Mouse (Mus musculus): ENCODE results near the gene Abhd17c. TPM values are rescaled to one million over a fixed set of nuclear protein-coding genes. Genes with fewer than 3 reads are reported as not detected.
"Not testable (repeated sequence)": the region's sequence is repeated elsewhere in the genome, so short reads cannot be mapped to it uniquely, and the experiment has no call there.

The Abhd17c gene
- polyA plus RNA-seq, 1 experiment from 2014 or later, result 65.5 TPM

- peak; percentile 37; the same call in 1 of the 2 replicates for ATAC-seq (ENCODE audit: insufficient read depth, low FRiP score, low read depth)
- H3K4me2 ChIP-seq, result no peak overlapping the region
These were observed 15.6 kb downstream of the Abhd17c start for GRCm38 (mm10) chr7:84135799-84136700.

GRCm38 (mm10) chr7:84132704-84133103, 19.0 kb downstream of the Abhd17c start:
- H3K36me3 ChIP-seq, result no peaks in the 10 kb centered on the region
- H3K9me3 ChIP-seq, result no peaks in the 10 kb centered on the region
- no peak overlapping the region for H3K9ac ChIP-seq
- ATAC-seq (ENCODE audit: insufficient read depth, low FRiP score, low read depth), result no peak
- no peak overlapping the region for H3K27ac ChIP-seq
- no peak overlapping the region for H3K4me2 ChIP-seq
- WGBS, result 26% methylated on average over 1 of the region's 1 CpGs
- no peaks in the 10 kb centered on the region for H3K27me3 ChIP-seq (replicated peaks)
- H3K4me1 ChIP-seq, result peaks cover 17% of the 10 kb centered on the region; the same call in 1 of the 2 replicates
- no peak overlapping the region for H3K4me3 ChIP-seq (replicated peaks)

More at GRCm38 (mm10) chr7:84135799-84136700, 15.6 kb downstream of the Abhd17c start:
- peak overlapping the region; percentile 32 for H3K27ac ChIP-seq
- 44% methylated on average over 4 of the region's 4 CpGs for WGBS
- no peaks in the 10 kb centered on the region for H3K4me1 ChIP-seq
- no peak overlapping the region for H3K9ac ChIP-seq
- no peak overlapping the region for H3K4me3 ChIP-seq (replicated peaks)
- no peaks in the 10 kb centered on the region for H3K27me3 ChIP-seq (replicated peaks)
- H3K9me3 ChIP-seq, result no peaks in the 10 kb centered on the region
- no peaks in the 10 kb centered on the region for H3K36me3 ChIP-seq

DNA sequence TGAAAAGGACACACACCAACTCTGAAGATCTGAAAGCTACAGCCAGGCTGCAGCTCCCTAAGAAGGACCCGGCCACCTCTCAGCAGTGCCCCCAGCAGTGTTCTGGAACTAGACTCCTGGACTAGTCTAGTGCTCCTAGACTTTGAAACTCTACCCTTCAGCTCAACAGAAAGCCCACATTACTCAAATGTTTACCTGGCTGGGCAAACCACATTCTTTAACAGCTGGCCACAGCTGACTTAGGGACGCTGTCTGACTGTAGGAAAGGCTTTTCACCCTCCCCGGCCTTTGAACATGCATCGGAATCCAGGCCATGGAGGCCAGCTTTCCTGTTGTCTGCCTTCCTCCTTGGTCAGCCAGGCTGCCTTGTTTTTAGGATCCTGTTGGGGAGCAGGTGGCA, 20.0 kb downstream of the Abhd17c start:
- H3K4me2 ChIP-seq, result no peak overlapping the region
- ATAC-seq (ENCODE audit: insufficient read depth, low FRiP score, low read depth), result no peak
- no peak overlapping the region for H3K4me3 ChIP-seq (replicated peaks)
- no peaks in the 10 kb centered on the region for H3K27me3 ChIP-seq (replicated peaks)
- no peaks in the 10 kb centered on the region for H3K36me3 ChIP-seq
- no peak overlapping the region for H3K9ac ChIP-seq
- 69% methylated on average over 4 of the region's 4 CpGs for WGBS
- H3K27ac ChIP-seq, result no peak overlapping the region
- H3K9me3 ChIP-seq, result no peaks in the 10 kb centered on the region
- H3K4me1 ChIP-seq, result peaks cover 17% of the 10 kb centered on the region; the same call in 1 of the 2 replicates

DNA sequence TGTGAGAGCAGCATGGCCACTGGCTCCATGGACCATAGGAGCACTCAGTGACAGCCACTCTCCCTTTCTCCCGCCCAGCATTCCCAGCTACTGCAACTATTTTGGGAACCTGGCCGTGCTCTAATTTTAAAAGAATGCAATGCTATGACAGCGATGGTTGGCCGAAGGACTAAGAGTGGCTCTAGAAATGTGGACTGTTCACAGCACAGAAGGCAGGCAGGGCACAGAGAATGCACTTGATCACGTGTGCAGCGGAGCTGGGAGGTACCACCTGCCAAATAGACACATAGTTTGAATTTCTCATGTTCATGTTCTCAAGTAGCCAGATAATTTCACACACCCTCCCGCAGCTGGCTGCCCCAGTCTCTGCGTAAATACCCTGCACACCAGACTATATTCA, 23.0 kb downstream of the Abhd17c start:
- ATAC-seq (ENCODE audit: insufficient read depth, low FRiP score, low read depth), result peak; percentile 74; the same call in 1 of the 2 replicates
- no peak overlapping the region for H3K9ac ChIP-seq
- no peak overlapping the region for H3K4me2 ChIP-seq
- H3K36me3 ChIP-seq, result no peaks in the 10 kb centered on the region
- no peaks in the 10 kb centered on the region for H3K27me3 ChIP-seq (replicated peaks)
- H3K4me1 ChIP-seq, result peaks cover 17% of the 10 kb centered on the region; the same call in 1 of the 2 replicates
- 42% methylated on average over 8 of the region's 8 CpGs for WGBS
- H3K4me3 ChIP-seq (replicated peaks), result no peak overlapping the region
- H3K9me3 ChIP-seq, result no peaks in the 10 kb centered on the region
- peak overlapping the region; percentile 37; the same call in 1 of the 2 replicates for H3K27ac ChIP-seq

- no peak overlapping the region for H3K27ac ChIP-seq
- no peak overlapping the region for H3K4me3 ChIP-seq (replicated peaks)
- peaks cover 23% of the 10 kb centered on the region; the same call in 1 of the 2 replicates for H3K4me1 ChIP-seq
- H3K36me3 ChIP-seq, result no peaks in the 10 kb centered on the region
- H3K9me3 ChIP-seq, result no peaks in the 10 kb centered on the region
- no peak overlapping the region for H3K4me2 ChIP-seq
- no peaks in the 10 kb centered on the region for H3K27me3 ChIP-seq (replicated peaks)
- H3K9ac ChIP-seq, result no peak overlapping the region
- WGBS, result 91% methylated on average over 1 of the region's 1 CpGs
- ATAC-seq (ENCODE audit: insufficient read depth, low FRiP score, low read depth), result no peak
These were observed 26.0 kb downstream of the Abhd17c start for GRCm38 (mm10) chr7:84125730-84126129.

- H3K27ac ChIP-seq, result not testable (repeated sequence)
These were observed 28.0 kb downstream of the Abhd17c start for GRCm38 (mm10) chr7:84123651-84124050.

GRCm38 (mm10) chr7:84121778-84122177, 29.9 kb downstream of the Abhd17c start:
- WGBS, result 73% methylated on average over 3 of the region's 3 CpGs
- no peak overlapping the region for H3K27ac ChIP-seq

More at GRCm38 (mm10) chr7:84123651-84124050, 28.0 kb downstream of the Abhd17c start:
- peaks cover 24% of the 10 kb centered on the region for H3K4me1 ChIP-seq
- H3K9me3 ChIP-seq; H3K4me3 ChIP-seq (replicated peaks); H3K4me2 ChIP-seq; H3K36me3 ChIP-seq; H3K9ac ChIP-seq; ATAC-seq (ENCODE audit: insufficient read depth, low FRiP score, low read depth); H3K27me3 ChIP-seq (replicated peaks): not testable (repeated sequence)
- WGBS, result 86% methylated on average over 4 of the region's 4 CpGs

GRCm38 (mm10) chr7:84120142-84120760, 31.4 kb downstream of the Abhd17c start:
- Histone ChIP-seq H3K4me1 (peaks cover 22% of the 10 kb centered on the region), H3K27me3 (replicated peaks) (no peaks in the 10 kb centered on the region), H3K4me3 (replicated peaks) (no peak overlapping the region), H3K9ac (no peak overlapping the region), H3K36me3 (no peaks in the 10 kb centered on the region), H3K4me2 (no peak overlapping the region), H3K9me3 (no peaks in the 10 kb centered on the region), H3K27ac (no peak overlapping the region)
- no peak for ATAC-seq (ENCODE audit: insufficient read depth, low FRiP score, low read depth)
- WGBS, result 55% methylated on average over 5 of the region's 5 CpGs

More at GRCm38 (mm10) chr7:84121778-84122177, 29.9 kb downstream of the Abhd17c start:
- H3K27me3 ChIP-seq (replicated peaks), result no peaks in the 10 kb centered on the region
- no peak for ATAC-seq (ENCODE audit: insufficient read depth, low FRiP score, low read depth)
- no peak overlapping the region for H3K4me3 ChIP-seq (replicated peaks)
- H3K9ac ChIP-seq, result no peak overlapping the region
- no peak overlapping the region for H3K4me2 ChIP-seq
- H3K9me3 ChIP-seq, result no peaks in the 10 kb centered on the region
- no peaks in the 10 kb centered on the region for H3K36me3 ChIP-seq
- H3K4me1 ChIP-seq, result peaks cover 22% of the 10 kb centered on the region

DNA sequence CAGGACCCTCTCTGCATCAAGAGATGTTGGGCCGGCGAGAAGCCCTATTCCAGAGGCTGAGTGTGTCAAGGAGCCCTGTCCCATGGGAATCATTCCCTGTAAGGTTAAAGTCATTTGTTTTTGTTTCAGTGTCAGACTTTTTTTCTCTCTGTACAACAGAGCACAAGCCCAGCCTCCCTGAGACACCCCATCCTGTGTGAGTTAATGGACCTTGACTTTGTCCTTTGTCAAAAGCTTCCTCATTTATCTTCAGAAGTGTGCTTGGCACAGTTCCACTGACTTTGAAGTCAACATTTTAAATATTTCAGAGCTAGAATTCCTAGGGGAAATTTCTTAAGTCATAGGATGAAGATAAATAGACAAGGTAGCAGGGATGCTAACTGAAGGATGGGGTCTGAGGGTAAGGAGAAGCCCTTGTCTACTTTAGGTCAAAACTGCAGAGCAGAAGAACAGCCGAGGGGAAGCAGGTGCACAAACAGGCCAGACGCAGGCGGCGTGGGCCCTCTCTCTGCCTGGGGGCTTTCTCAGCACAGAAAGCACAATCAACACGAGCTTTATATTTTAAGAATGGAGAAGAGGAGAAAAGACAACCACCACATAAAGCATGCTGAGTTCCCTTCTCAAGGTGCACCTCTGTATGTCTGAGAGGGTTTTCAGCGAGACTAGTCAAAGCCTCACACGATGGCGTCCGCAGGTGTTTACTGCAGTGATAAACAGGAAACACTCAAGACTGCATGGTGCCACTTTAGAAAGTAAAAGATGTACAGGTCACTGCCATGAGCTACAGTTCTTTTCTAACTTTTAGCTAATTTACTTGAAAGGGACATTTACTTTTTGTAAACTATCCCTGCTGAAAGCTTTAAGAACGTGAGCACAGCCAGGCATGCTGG, 32.2 kb downstream of the Abhd17c start:
- Histone ChIP-seq H3K4me1 (peaks cover 22% of the 10 kb centered on the region), H3K27ac (no peak overlapping the region), H3K4me3 (replicated peaks) (no peak overlapping the region), H3K9me3 (no peaks in the 10 kb centered on the region), H3K27me3 (replicated peaks) (no peaks in the 10 kb centered on the region), H3K4me2 (no peak overlapping the region), H3K9ac (no peak overlapping the region), H3K36me3 (no peaks in the 10 kb centered on the region)
- WGBS, result 47% methylated on average over 12 of the region's 12 CpGs
- no peak for ATAC-seq (ENCODE audit: insufficient read depth, low FRiP score, low read depth)

- Histone ChIP-seq H3K9ac (no peak overlapping the region), H3K36me3 (no peaks in the 10 kb centered on the region), H3K27me3 (replicated peaks) (no peaks in the 10 kb centered on the region), H3K9me3 (no peaks in the 10 kb centered on the region), H3K4me1 (peaks cover 22% of the 10 kb centered on the region), H3K27ac (no peak overlapping the region), H3K4me3 (replicated peaks) (no peak overlapping the region), H3K4me2 (no peak overlapping the region)
- 74% methylated on average over 6 of the region's 6 CpGs for WGBS
- peak; percentile 32; the same call in 1 of the 2 replicates for ATAC-seq (ENCODE audit: insufficient read depth, low FRiP score, low read depth)
These were observed 34.1 kb downstream of the Abhd17c start for GRCm38 (mm10) chr7:84117543-84118122.
